Mouse (Mus musculus) forebrain, embryonic 10.5 days (tissue): ENCODE measurements around the gene Ralgps1. TPM values are rescaled to one million over a fixed set of nuclear protein-coding genes. Genes with fewer than 3 reads are reported as not detected.
A peak's percentile ranks its signal among the peaks of the same experiment; 100 is the strongest.

Experiments used
- DNase-seq: peaks from one replicate; pipeline ENCODE4 v3.0.0-alpha.2; 2017; ENCODE audit warnings: low spot score; ENCODE audit errors: extremely low spot score
- H3K27ac ChIP-seq: fragments of 300-500 bp; sonication (generic); 2 replicates; pipeline ENCODE4 v1.5.1; 2016; ENCODE audit warnings: mild to moderate bottlenecking
- H3K27me3 ChIP-seq: fragments of 300-500 bp; sonication (generic); 2 replicates; pipeline ENCODE4 v1.6.1; 2016; ENCODE audit warnings: mild to moderate bottlenecking; ENCODE audit not compliant: poor library complexity, severe bottlenecking
- H3K36me3 ChIP-seq: fragments of 300-500 bp; sonication (generic); replicated peaks from 2 replicates; pipeline ENCODE4 v1.6.1; 2016; ENCODE audit warnings: mild to moderate bottlenecking, moderate library complexity
- H3K4me1 ChIP-seq: fragments of 300-500 bp; sonication (generic); 2 replicates; pipeline ENCODE4 v1.6.1; 2016
- H3K4me3 ChIP-seq: fragments of 300-500 bp; sonication (generic); 2 replicates; pipeline ENCODE4 v1.5.1; 2016; ENCODE audit warnings: mild to moderate bottlenecking, moderate library complexity
- H3K9me3 ChIP-seq: fragments of 300-500 bp; sonication (generic); 2 replicates; pipeline ENCODE4 v1.6.1; 2016; ENCODE audit warnings: mild to moderate bottlenecking, moderate library complexity
- WGBS: fragments of 180-500 bp; shearing (Covaris S2); methylation state at CpG from one replicate; pipeline ENCODE4 v1.1.7; 2016; 5-methylcytosine and 5-hydroxymethylcytosine counted together
- polyA plus RNA-seq: library from polyadenylated mRNA; unstranded; fragments of >200 nt; fragmentation: Nextera tagmentation; extraction: Ambion mirVana; gene quantifications from 2 replicates; pipeline ENCODE4 v1.2.1, GENCODE M21; 2016

The Ralgps1 gene
- polyA plus RNA-seq, 1 experiment from 2014 or later, result 6.9 TPM

DNA sequence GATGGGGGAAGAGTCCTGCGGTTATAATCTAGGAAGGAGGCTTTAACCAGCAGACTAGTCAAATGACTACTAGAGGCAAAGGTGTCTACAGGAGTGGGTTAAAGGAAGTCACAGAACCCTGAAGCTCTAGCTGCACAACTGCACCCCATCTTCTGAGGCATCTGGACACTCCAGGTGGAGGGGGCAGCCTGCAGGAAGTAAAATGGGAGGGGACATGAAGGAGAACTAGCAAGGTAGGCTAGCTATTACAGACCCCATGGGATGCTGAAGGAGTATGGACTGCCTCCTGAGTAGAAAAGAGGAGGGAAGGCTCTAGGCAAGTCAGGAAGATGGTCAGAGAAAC lies 55.3 kb downstream of the Ralgps1 start:
- H3K27ac ChIP-seq, result peak overlapping the region; percentile 75
- no peak for DNase-seq
- no peak overlapping the region for H3K4me3 ChIP-seq
- H3K9me3 ChIP-seq, result no peaks in the 10 kb centered on the region
- H3K36me3 ChIP-seq, result no peaks in the 10 kb centered on the region
- WGBS, result 79% methylated on average over 1 of the region's 1 CpGs
- no peaks in the 10 kb centered on the region for H3K27me3 ChIP-seq
- H3K4me1 ChIP-seq, result peaks cover 31% of the 10 kb centered on the region

- Histone ChIP-seq H3K36me3 (no peaks in the 10 kb centered on the region), H3K27ac (0 out of 2 replicates have a peak overlapping the region, but pooled peaks have one; percentile 75), H3K9me3 (no peaks in the 10 kb centered on the region), H3K27me3 (no peaks in the 10 kb centered on the region), H3K4me1 (peaks cover 25% of the 10 kb centered on the region), H3K4me3 (no peak overlapping the region)
- DNase-seq, result no peak
- 93% methylated on average over 4 of the region's 4 CpGs for WGBS
Measured at GRCm38 (mm10) chr2:33315233-33316062, 55.8 kb downstream of the Ralgps1 start.

DNA sequence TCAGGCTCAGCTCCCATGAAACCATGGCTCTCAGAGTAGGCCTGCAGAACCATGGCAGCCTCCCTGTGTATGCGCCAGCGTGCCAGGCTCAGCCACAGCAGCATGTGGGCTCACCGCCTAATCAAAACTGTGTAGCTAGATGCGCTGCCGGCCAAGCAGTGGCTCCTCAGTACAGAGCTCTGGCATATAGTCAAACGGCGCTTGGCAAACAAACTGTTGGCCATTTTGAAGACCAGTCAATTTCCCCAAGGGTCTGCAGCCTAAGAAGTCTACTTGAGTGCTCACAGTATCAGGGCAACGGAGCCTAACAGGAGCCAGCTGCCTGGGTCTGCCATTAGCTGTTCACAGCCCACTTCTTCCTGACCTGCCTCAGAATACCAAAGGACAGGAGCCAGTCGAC lies 61.9 kb downstream of the Ralgps1 start:
- no peak for DNase-seq
- no peaks in the 10 kb centered on the region for H3K9me3 ChIP-seq
- 95% methylated on average over 9 of the region's 9 CpGs for WGBS
- H3K4me3 ChIP-seq, result no peak overlapping the region
- H3K4me1 ChIP-seq, result no peaks in the 10 kb centered on the region
- H3K36me3 ChIP-seq, result no peaks in the 10 kb centered on the region
- H3K27ac ChIP-seq, result no peak overlapping the region
- no peaks in the 10 kb centered on the region for H3K27me3 ChIP-seq

- no peak overlapping the region for H3K27ac ChIP-seq
- H3K4me3 ChIP-seq, result no peak overlapping the region
- WGBS, result 88% methylated on average over 3 of the region's 3 CpGs
- no peaks in the 10 kb centered on the region for H3K27me3 ChIP-seq
- no peaks in the 10 kb centered on the region for H3K36me3 ChIP-seq
- H3K9me3 ChIP-seq, result no peaks in the 10 kb centered on the region
- H3K4me1 ChIP-seq, result peaks cover 20% of the 10 kb centered on the region
- DNase-seq, result no peak
Measured at GRCm38 (mm10) chr2:33306565-33306964, 64.7 kb downstream of the Ralgps1 start.

- 81% methylated on average over 11 of the region's 11 CpGs for WGBS
- Histone ChIP-seq H3K9me3 (no peaks in the 10 kb centered on the region), H3K4me3 (no peak overlapping the region), H3K27me3 (no peaks in the 10 kb centered on the region), H3K27ac (0 out of 2 replicates have a peak overlapping the region, but pooled peaks have one; percentile 36), H3K4me1 (peaks cover 29% of the 10 kb centered on the region), H3K36me3 (no peaks in the 10 kb centered on the region)
- DNase-seq, result no peak
Measured at GRCm38 (mm10) chr2:33303416-33303947, 67.8 kb downstream of the Ralgps1 start.

DNA sequence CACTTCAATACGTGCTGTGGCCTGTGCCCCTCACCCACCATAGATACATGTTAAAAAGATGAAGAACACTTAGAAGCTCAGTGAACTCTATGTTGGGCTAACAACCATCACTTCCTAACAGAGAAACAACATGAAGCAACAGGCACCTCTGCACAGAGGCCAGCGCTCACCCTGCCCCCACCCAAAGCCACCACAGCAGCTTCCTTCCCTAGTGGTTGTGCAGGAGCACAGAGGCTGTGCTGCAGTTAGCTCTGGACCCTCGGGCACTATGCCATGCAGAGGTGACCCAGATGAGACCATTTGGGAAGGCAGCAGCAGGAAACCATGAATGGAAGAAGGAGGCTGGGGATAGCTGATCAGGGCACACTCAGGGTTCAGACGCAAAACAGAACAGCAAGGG lies 68.5 kb downstream of the Ralgps1 start:
- Histone ChIP-seq H3K9me3 (no peaks in the 10 kb centered on the region), H3K27ac (peak overlapping the region; percentile 17; the same call in 1 of the 2 replicates), H3K36me3 (no peaks in the 10 kb centered on the region), H3K4me3 (no peak overlapping the region), H3K4me1 (peaks cover 29% of the 10 kb centered on the region), H3K27me3 (no peaks in the 10 kb centered on the region)
- WGBS, result 78% methylated on average over 4 of the region's 4 CpGs
- DNase-seq, result no peak

- H3K9me3 ChIP-seq, result no peaks in the 10 kb centered on the region
- no peaks in the 10 kb centered on the region for H3K36me3 ChIP-seq
- DNase-seq, result no peak
- no peak overlapping the region for H3K27ac ChIP-seq
- no peaks in the 10 kb centered on the region for H3K27me3 ChIP-seq
- WGBS, result 86% methylated on average over 3 of the region's 3 CpGs
- H3K4me1 ChIP-seq, result peaks cover 29% of the 10 kb centered on the region
- H3K4me3 ChIP-seq, result no peak overlapping the region
Measured at GRCm38 (mm10) chr2:33302405-33302804, 68.9 kb downstream of the Ralgps1 start.

DNA sequence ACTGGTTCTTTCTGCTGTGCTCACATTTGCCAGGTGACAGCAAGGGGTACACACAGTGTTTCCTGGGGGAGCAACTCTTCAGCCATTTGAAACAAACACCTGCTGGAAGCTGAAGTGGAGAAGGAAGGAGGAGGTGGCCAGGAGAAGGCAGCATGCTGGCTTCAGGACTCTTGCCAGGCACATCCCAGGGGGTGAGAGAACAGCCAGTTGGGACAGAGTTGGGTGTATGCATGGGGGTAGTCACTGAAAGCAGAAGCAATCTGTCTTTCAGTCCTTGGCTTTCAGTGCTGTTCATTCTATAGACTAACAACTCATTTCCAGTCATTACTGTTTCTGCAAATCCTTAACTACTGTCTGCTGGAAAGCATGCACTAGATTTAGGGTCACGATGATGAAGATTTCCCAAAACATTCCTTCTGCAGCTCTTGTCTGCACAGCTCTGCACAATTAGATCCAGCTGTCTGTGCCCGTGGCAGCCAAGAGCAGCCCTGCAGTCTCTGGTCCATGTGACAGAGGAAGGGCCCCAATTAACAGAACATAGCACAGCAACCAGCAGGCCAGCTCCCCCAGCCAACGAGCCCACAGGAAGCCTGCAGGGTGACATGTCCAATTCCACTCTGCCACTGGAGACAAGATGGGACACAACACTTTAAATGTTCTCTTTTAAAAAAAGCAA lies 70.8 kb downstream of the Ralgps1 start:
- Histone ChIP-seq H3K27ac (peak overlapping the region; percentile 21; the same call in 1 of the 2 replicates), H3K4me3 (no peak overlapping the region), H3K4me1 (peaks cover 29% of the 10 kb centered on the region), H3K9me3 (no peaks in the 10 kb centered on the region), H3K27me3 (no peaks in the 10 kb centered on the region), H3K36me3 (no peaks in the 10 kb centered on the region)
- no peak for DNase-seq
- 65% methylated on average over 3 of the region's 3 CpGs for WGBS

DNA sequence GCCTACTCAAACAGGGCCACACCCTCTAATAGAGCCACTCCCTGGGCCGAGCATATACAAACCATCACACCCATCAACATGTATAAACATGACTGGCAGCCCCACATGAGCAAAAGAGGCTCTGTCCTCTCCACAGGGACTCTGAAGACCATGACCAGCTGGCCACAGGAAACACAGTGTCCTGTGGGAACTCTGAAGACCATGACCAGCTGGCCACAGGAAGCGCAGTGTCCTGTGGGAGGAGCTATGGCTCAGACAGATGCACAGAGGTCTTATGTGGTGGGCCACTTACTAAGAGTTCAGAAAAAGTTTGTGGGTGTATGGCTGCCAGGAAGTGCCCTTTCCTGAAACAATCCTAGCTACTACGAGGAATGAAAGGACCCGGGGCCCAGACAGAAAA lies 72.4 kb downstream of the Ralgps1 start:
- Histone ChIP-seq H3K27me3 (no peaks in the 10 kb centered on the region), H3K27ac (no peak overlapping the region), H3K9me3 (no peaks in the 10 kb centered on the region), H3K36me3 (no peaks in the 10 kb centered on the region), H3K4me3 (no peak overlapping the region), H3K4me1 (peaks cover 29% of the 10 kb centered on the region)
- no peak for DNase-seq
- WGBS, result 89% methylated on average over 4 of the region's 4 CpGs

- Histone ChIP-seq H3K4me3 (no peak overlapping the region), H3K27ac (no peak overlapping the region), H3K36me3 (no peaks in the 10 kb centered on the region), H3K4me1 (peaks cover 1% of the 10 kb centered on the region), H3K27me3 (no peaks in the 10 kb centered on the region), H3K9me3 (no peaks in the 10 kb centered on the region)
- 92% methylated on average over 5 of the region's 5 CpGs for WGBS
- DNase-seq, result no peak
Measured at GRCm38 (mm10) chr2:33295115-33295514, 76.2 kb downstream of the Ralgps1 start.

DNA sequence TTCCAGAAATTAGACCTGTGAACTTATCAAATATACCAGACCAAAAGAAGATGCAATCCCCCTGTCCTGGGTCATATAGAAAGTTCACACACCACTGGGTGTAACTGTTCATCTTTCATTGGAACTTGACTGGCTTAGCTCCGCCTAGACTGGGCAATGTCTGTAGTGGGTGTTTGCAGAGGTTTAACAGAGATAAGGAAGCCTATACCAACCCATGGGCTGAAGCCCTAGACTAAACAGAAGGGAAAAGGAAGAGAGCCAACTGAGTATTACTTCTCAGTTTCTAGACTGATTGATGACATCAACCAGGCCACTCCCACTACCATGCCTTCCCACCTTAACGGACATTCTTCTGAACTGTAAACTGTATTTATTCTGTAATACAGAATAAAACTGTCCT lies 79.2 kb downstream of the Ralgps1 start:
- WGBS, result 92% methylated on average over 2 of the region's 2 CpGs
- no peaks in the 10 kb centered on the region; the same call in 1 of the 2 replicates for H3K36me3 ChIP-seq

GRCm38 (mm10) chr2:33290491-33290890 lies 80.8 kb downstream of the Ralgps1 start:
- Histone ChIP-seq H3K4me3 (no peak overlapping the region), H3K9me3 (no peaks in the 10 kb centered on the region), H3K4me1 (no peaks in the 10 kb centered on the region), H3K36me3 (no peaks in the 10 kb centered on the region; the same call in 1 of the 2 replicates), H3K27me3 (no peaks in the 10 kb centered on the region), H3K27ac (no peak overlapping the region)
- WGBS, result 91% methylated on average over 8 of the region's 8 CpGs
- no peak for DNase-seq

More for the DNA sequence above, 79.2 kb downstream of the Ralgps1 start:
- Histone ChIP-seq H3K4me3 (no peak overlapping the region), H3K27me3 (no peaks in the 10 kb centered on the region), H3K9me3 (no peaks in the 10 kb centered on the region), H3K4me1 (no peaks in the 10 kb centered on the region), H3K27ac (no peak overlapping the region)
- DNase-seq, result no peak

DNA sequence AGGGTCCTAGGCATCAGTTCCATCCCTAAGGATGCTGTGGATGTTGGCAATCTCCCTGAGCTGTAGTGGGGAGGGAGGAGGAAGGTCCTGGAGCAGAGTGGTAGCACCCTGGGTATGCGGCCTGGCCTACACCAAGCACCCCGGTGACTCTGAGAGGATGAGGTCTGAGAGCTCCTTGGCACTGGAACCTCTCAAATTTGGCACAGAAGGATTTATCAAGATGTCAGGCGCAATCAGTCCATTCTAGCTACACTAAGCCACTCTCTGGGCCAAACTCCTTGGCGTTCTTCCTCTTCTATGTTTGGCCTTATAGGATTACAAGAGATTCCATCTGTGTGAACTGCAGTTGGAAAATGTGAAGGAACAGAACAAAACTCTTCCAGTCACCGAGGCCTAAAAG lies 82.4 kb downstream of the Ralgps1 start:
- DNase-seq, result no peak
- H3K27me3 ChIP-seq, result no peaks in the 10 kb centered on the region
- no peak overlapping the region for H3K27ac ChIP-seq
- no peaks in the 10 kb centered on the region for H3K9me3 ChIP-seq
- WGBS, result 96% methylated on average over 5 of the region's 5 CpGs
- no peaks in the 10 kb centered on the region for H3K4me1 ChIP-seq
- H3K36me3 ChIP-seq, result no peaks in the 10 kb centered on the region; the same call in 1 of the 2 replicates
- H3K4me3 ChIP-seq, result no peak overlapping the region
